Mouse (Mus musculus): ENCODE results near the gene Tns1. TPM values are rescaled to one million over a fixed set of nuclear protein-coding genes. Genes with fewer than 3 reads are reported as not detected.

The Tns1 gene
- polyA plus RNA-seq, 1 experiment from 2014 or later = 23.0 TPM

DNA sequence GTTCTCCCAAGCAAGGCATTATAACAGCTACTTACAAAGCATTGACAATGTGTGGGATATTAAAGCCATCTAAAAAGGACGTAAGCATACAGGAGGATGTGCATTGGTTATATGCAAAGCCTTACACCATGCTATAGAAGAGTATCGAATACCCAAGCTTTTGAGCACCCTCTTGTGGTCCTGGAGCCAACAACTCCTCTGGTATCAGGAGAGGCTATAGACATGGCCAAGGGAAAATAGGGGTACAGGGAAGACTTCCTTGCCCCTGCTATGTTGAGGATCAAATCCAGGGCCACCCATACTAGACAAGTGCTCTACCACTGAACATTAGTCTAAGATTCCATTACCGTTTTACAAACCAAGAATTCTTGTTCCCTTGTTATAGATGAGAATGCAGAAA, 7.8 kb upstream of the Tns1 start:
- Histone ChIP-seq H3K36me3 (ENCODE audit: control insufficient read depth, insufficient read depth) (no peaks in the 10 kb centered on the region), H3K9me3 (replicated peaks; ENCODE audit: control insufficient read depth, low read length) (no peaks in the 10 kb centered on the region), H3K9ac (ENCODE audit: low read depth, low read length) (no peak overlapping the region), H3K27me3 (ENCODE audit: control insufficient read depth, insufficient read depth, low read depth, low read length) (no peaks in the 10 kb centered on the region), H3K4me1 (ENCODE audit: control insufficient read depth, low read depth, low read length) (peaks cover 8% of the 10 kb centered on the region; the same call in 1 of the 2 replicates), H3K4me3 (ENCODE audit: low read depth, low read length) (no peak overlapping the region), H3K4me2 (ENCODE audit: low read depth, low read length) (no peak overlapping the region), H3K27ac (ENCODE audit: low read length) (no peak overlapping the region)
- no peak for ATAC-seq (ENCODE audit: low read depth)
- 53% methylated on average over 3 of the region's 3 CpGs for WGBS (ENCODE audit: insufficient replicate concordance)

DNA sequence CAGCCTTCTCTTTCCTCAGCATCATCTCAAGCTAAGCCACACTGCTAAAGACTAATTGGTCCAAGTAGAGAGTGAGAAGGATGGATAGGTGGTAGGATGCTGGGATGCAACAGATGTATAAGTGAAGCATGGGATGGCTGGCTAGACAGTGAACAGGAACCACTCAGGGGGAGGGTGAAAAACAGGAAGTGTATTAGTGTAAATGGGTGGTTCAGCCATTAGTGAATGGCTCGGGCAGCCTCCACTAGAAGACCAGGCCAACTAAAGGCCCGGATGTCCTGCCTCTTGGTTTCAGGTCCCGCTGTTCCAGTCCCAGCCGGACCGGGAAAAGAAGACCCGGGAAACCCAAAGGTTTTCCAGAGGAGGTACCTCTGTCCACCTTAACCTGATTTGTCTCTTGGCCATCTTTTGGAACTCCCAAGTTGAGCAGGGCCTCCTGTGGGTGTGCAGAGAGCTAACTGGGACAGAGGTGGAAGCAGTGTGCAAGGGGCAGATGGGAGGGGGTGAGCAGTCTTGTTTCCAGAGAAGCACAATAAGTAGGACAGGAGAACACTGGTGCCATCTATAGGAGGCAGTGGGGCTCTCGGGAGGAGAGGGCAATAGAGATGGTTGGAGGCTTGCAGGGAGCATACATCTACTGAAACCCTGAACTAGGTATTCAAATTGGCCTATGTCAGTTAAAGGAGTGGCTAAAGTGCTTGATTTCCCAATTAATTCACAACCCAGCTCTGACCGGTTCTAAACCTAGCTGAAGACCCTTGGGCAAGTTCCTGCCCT, 6.8 kb upstream of the Tns1 start:
- Histone ChIP-seq H3K4me1 (ENCODE audit: control insufficient read depth, low read depth, low read length) (peaks cover 8% of the 10 kb centered on the region; the same call in 1 of the 2 replicates), H3K27me3 (ENCODE audit: control insufficient read depth, insufficient read depth, low read depth, low read length) (no peaks in the 10 kb centered on the region), H3K27ac (ENCODE audit: low read length) (no peak overlapping the region), H3K36me3 (ENCODE audit: control insufficient read depth, insufficient read depth) (no peaks in the 10 kb centered on the region), H3K4me3 (ENCODE audit: low read depth, low read length) (no peak overlapping the region), H3K9me3 (replicated peaks; ENCODE audit: control insufficient read depth, low read length) (no peaks in the 10 kb centered on the region), H3K4me2 (ENCODE audit: low read depth, low read length) (no peak overlapping the region), H3K9ac (ENCODE audit: low read depth, low read length) (no peak overlapping the region)
- 63% methylated on average over 8 of the region's 8 CpGs for WGBS (ENCODE audit: insufficient replicate concordance)
- ATAC-seq (ENCODE audit: low read depth) = no peak

DNA sequence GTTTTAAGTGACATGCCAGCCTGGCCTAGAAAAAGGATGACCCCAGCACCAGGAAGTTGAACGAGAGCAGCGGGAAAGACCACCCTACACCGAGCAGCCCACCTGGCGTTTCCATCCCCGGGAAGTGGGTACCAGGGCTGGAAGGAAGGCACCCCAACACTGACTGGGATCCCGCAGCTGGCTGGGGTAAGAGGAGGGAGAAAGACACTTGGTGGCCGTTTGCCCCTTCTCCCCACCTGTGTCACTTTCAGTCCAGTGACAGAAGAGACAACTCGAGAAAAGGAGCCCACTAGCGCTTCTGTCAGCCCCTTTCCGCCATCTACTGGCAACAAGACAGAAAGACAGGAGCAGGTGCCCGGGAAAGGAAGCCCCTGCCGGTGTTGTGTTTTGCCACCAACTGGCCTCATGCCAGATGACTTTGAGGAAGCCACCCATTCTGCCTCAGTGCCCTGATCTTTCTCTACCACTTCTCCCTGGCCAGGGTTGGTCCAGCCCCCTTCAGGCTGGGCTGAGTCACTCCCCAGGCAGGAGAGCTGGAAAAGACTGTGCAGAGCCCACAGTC, 823 bp upstream of the Tns1 start, which contains the start of gene Rufy4:
TSS of gene Rufy4 (plus strand) at position 551 of the 562 bp plus-strand sequence.
- no peaks in the 10 kb centered on the region for H3K9me3 ChIP-seq (replicated peaks; ENCODE audit: control insufficient read depth, low read length)
- peaks cover 35% of the 10 kb centered on the region for H3K27me3 ChIP-seq (ENCODE audit: control insufficient read depth, insufficient read depth, low read depth, low read length)
- ATAC-seq (ENCODE audit: low read depth) = peak; percentile 7; the same call in 1 of the 2 replicates
- WGBS (ENCODE audit: insufficient replicate concordance) = under 1% methylated on average over 12 of the region's 12 CpGs
- no peaks in the 10 kb centered on the region; the same call in 1 of the 2 replicates for H3K4me1 ChIP-seq (ENCODE audit: control insufficient read depth, low read depth, low read length)
- H3K9ac ChIP-seq (ENCODE audit: low read depth, low read length) = 0 out of 2 replicates have a peak within 1 kb of the TSS, but pooled peaks have one; percentile 28
- no peaks in the 10 kb centered on the region for H3K36me3 ChIP-seq (ENCODE audit: control insufficient read depth, insufficient read depth)
- no peak within 1 kb of the TSS for H3K27ac ChIP-seq (ENCODE audit: low read length)
- peak within 1 kb of the TSS; percentile 82 for H3K4me2 ChIP-seq (ENCODE audit: low read depth, low read length)
- H3K4me3 ChIP-seq (ENCODE audit: low read depth, low read length) = peak within 1 kb of the TSS; percentile 57

DNA sequence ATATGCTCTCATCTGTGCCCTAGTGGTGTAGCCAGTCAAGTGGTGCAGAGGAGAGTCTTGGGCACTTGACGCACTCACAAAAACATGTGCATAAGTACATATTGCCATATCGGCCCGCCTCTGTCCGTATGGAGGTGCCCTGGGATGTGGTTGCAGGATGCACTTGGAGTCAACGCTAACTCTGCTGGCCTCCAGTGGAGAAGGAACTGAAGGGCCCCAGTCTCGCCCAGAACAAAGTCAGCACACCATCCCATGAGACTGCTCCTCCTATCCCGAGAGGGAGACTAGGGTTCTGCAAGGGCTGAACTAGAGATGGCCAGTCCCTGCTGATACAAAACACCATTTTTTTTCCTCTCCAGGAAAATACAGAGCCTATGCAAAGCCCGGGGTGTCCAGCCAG, 1.0 kb downstream of the Tns1 start:
- no peak for ATAC-seq (ENCODE audit: low read depth)
- Histone ChIP-seq H3K9me3 (replicated peaks; ENCODE audit: control insufficient read depth, low read length) (no peaks in the 10 kb centered on the region), H3K27me3 (ENCODE audit: control insufficient read depth, insufficient read depth, low read depth, low read length) (peaks cover 35% of the 10 kb centered on the region), H3K27ac (ENCODE audit: low read length) (no peak overlapping the region), H3K4me2 (ENCODE audit: low read depth, low read length) (no peak overlapping the region), H3K4me3 (ENCODE audit: low read depth, low read length) (no peak overlapping the region), H3K4me1 (ENCODE audit: control insufficient read depth, low read depth, low read length) (no peaks in the 10 kb centered on the region; the same call in 1 of the 2 replicates), H3K36me3 (ENCODE audit: control insufficient read depth, insufficient read depth) (no peaks in the 10 kb centered on the region), H3K9ac (ENCODE audit: low read depth, low read length) (no peak overlapping the region)
- WGBS (ENCODE audit: insufficient replicate concordance) = 50% methylated on average over 8 of the region's 8 CpGs

DNA sequence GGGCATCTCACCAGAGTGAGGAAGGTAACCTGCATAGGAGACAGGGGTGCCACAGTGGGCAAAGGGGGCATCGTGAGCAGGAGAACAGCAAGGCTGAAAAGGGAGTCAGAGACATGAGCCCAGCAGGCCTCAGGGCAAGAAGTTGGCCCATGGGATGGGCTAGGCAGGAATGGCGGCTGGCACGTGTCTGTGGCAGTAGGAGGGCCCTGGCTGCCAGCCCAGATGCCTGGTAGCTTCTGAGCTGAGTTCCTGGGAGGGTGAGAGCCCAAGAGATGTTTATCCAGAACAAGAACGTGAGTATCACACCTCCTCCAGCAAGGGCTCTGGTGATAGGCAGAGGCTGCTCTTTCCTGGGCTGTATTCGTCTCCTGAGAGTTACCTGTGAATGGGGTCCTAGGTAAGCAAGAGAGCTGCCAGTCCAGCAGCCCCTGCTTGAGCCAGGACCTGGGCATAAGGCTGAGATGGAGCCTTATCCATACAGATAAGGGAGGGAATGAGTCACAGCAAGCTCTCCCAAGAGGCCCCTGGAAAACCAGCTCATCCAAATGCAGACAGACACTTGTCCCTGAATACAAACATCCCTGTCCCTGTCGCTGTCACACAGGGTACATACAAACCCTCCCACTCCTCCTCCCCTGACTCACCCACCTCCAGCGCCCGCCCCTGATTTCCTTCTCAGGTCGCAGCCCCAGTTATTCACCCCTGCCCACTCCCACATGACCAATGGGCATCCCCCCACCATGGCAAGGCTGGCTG, 2.2 kb downstream of the Tns1 start:
- no peaks in the 10 kb centered on the region for H3K9me3 ChIP-seq (replicated peaks; ENCODE audit: control insufficient read depth, low read length)
- H3K4me2 ChIP-seq (ENCODE audit: low read depth, low read length) = no peak overlapping the region
- H3K36me3 ChIP-seq (ENCODE audit: control insufficient read depth, insufficient read depth) = no peaks in the 10 kb centered on the region
- H3K9ac ChIP-seq (ENCODE audit: low read depth, low read length) = no peak overlapping the region
- no peak for ATAC-seq (ENCODE audit: low read depth)
- no peak overlapping the region for H3K27ac ChIP-seq (ENCODE audit: low read length)
- WGBS (ENCODE audit: insufficient replicate concordance) = 42% methylated on average over 9 of the region's 9 CpGs
- H3K4me3 ChIP-seq (ENCODE audit: low read depth, low read length) = no peak overlapping the region
- no peaks in the 10 kb centered on the region; the same call in 1 of the 2 replicates for H3K4me1 ChIP-seq (ENCODE audit: control insufficient read depth, low read depth, low read length)
- H3K27me3 ChIP-seq (ENCODE audit: control insufficient read depth, insufficient read depth, low read depth, low read length) = peaks cover 35% of the 10 kb centered on the region

DNA sequence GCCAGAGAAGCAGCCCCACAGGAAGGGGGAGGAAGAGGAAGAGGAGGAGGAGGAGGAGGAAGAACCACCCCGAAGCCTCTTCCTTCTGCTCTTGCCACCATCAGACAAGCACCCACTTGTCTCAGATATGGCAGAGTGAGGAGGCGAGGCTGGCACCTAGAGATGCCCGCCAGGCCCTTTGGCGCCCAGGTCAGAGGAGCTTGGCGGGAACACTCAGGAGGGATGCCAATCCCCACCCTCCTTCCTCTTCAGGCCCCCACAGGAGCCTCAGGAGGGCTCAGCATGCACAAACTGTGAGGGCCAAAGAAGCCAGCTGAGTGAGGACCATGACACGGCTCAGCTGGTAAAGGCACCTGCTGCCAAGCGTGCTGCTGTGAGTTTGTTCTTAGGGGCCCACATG, 3.1 kb downstream of the Tns1 start:
- Histone ChIP-seq H3K9me3 (replicated peaks; ENCODE audit: control insufficient read depth, low read length) (no peaks in the 10 kb centered on the region), H3K4me1 (ENCODE audit: control insufficient read depth, low read depth, low read length) (no peaks in the 10 kb centered on the region; the same call in 1 of the 2 replicates), H3K4me2 (ENCODE audit: low read depth, low read length) (no peak overlapping the region), H3K9ac (ENCODE audit: low read depth, low read length) (no peak overlapping the region), H3K36me3 (ENCODE audit: control insufficient read depth, insufficient read depth) (no peaks in the 10 kb centered on the region), H3K4me3 (ENCODE audit: low read depth, low read length) (no peak overlapping the region), H3K27me3 (ENCODE audit: control insufficient read depth, insufficient read depth, low read depth, low read length) (peaks cover 35% of the 10 kb centered on the region), H3K27ac (ENCODE audit: low read length) (no peak overlapping the region)
- 53% methylated on average over 7 of the region's 7 CpGs for WGBS (ENCODE audit: insufficient replicate concordance)
- ATAC-seq (ENCODE audit: low read depth) = no peak

DNA sequence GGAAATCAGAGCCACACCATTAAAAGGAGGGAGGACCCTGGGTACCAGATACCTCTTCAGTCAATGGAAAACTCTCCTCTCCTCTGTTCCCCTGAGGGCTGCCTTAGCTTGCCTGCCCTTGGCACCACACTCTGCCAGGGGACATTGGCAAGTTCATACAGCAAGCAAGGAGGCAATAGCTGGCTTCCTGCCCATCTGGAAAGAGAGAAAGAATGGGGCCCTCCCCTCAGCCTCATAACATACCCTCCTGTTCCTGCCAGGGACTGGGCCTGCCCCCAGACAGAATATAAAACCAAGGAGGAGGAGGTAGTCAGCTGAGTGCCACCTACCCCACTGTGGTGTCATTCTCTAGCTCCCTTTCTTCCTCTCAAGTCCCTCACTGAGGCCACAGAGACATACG, 5.1 kb downstream of the Tns1 start:
- Histone ChIP-seq H3K4me3 (ENCODE audit: low read depth, low read length) (no peak overlapping the region), H3K9ac (ENCODE audit: low read depth, low read length) (no peak overlapping the region), H3K4me1 (ENCODE audit: control insufficient read depth, low read depth, low read length) (no peaks in the 10 kb centered on the region; the same call in 1 of the 2 replicates), H3K27ac (ENCODE audit: low read length) (no peak overlapping the region), H3K4me2 (ENCODE audit: low read depth, low read length) (no peak overlapping the region), H3K9me3 (replicated peaks; ENCODE audit: control insufficient read depth, low read length) (no peaks in the 10 kb centered on the region), H3K27me3 (ENCODE audit: control insufficient read depth, insufficient read depth, low read depth, low read length) (peaks cover 22% of the 10 kb centered on the region), H3K36me3 (ENCODE audit: control insufficient read depth, insufficient read depth) (no peaks in the 10 kb centered on the region)
- no peak for ATAC-seq (ENCODE audit: low read depth)
- WGBS (ENCODE audit: insufficient replicate concordance) = 74% methylated on average over 1 of the region's 1 CpGs

DNA sequence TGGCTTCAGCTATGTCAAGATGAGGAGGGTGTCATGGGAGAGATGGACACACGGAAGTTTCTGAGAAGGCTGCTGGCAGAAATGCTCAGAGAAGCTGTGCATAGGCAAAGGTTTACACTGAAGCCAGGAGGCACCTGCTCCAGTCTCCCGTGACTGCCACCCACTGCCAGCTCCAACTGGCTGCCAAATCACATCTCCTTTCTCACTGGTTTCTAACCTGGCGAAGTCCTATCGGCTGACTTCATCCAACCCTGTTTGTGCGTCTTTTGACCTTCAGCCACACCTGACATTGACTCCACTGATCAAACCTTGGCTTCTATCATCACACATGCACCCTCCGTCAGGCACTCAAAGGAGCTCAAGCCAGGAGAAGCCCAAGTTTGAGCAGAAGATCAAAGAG, 6.4 kb downstream of the Tns1 start:
- no peak overlapping the region for H3K4me3 ChIP-seq (ENCODE audit: low read depth, low read length)
- H3K9me3 ChIP-seq (replicated peaks; ENCODE audit: control insufficient read depth, low read length) = no peaks in the 10 kb centered on the region
- no peak for ATAC-seq (ENCODE audit: low read depth)
- peaks cover 10% of the 10 kb centered on the region for H3K27me3 ChIP-seq (ENCODE audit: control insufficient read depth, insufficient read depth, low read depth, low read length)
- no peak overlapping the region for H3K4me2 ChIP-seq (ENCODE audit: low read depth, low read length)
- H3K27ac ChIP-seq (ENCODE audit: low read length) = no peak overlapping the region
- WGBS (ENCODE audit: insufficient replicate concordance) = 64% methylated on average over 6 of the region's 6 CpGs
- no peak overlapping the region for H3K9ac ChIP-seq (ENCODE audit: low read depth, low read length)
- H3K36me3 ChIP-seq (ENCODE audit: control insufficient read depth, insufficient read depth) = no peaks in the 10 kb centered on the region
- H3K4me1 ChIP-seq (ENCODE audit: control insufficient read depth, low read depth, low read length) = no peaks in the 10 kb centered on the region
